Mouse (Mus musculus) stomach, postnatal 0 days (tissue): ENCODE measurements around the gene Hspb6.

Source experiments
- CTCF ChIP-seq: IDR thresholded peaks from 2 replicates; pipeline ENCODE4 v1.5.1; 2016; ENCODE audit warnings: antibody characterized with exemption, low read depth, mild to moderate bottlenecking, moderate library complexity
- EP300 ChIP-seq: optimal IDR thresholded peaks from 2 replicates; pipeline ENCODE3; 2016; ENCODE audit warnings: antibody characterized with exemption

- no peak for TF ChIP-seq CTCF
- no peak for TF ChIP-seq EP300
These were observed 43.9 kb upstream of the Hspb6 start for GRCm38 (mm10) chr7:30508061-30508460.
